Mouse (Mus musculus): ENCODE results near the gene Ercc1. TPM values are rescaled to one million over a fixed set of nuclear protein-coding genes. Genes with fewer than 3 reads are reported as not detected.

Gene Ercc1
- total RNA-seq, 1 experiment from 2014 or later, result 28.0 TPM

DNA sequence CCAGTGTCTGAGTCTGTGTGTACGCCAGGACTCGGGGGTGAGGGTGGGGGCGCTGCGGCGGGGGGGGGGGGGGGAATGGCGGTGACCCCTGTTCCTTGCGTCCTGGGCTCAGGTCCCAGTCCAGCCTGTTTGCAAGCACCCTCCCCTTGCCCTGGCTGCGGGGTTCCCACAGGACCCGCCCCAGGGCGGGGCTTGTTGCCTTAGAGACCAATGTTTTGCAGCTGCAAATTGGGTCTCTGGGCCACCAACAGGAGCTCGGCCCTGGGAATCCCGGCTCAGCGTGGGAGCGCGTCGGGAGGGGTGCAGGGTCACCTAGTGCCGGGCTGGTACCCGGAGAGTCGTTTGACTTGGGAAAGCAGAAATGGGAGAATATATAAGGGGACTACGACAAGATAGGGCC, 18.2 kb upstream of the Ercc1 start:
- peak; percentile 63 to 75 for ATAC-seq (replicated peaks in 1 of 2; ENCODE audit: insufficient read depth in 1 of 2, low FRiP score in 2 of 2, low TSS enrichment in 1 of 2, low read depth in 1 of 2, poor library complexity in 2 of 2, severe bottlenecking in 2 of 2)

DNA sequence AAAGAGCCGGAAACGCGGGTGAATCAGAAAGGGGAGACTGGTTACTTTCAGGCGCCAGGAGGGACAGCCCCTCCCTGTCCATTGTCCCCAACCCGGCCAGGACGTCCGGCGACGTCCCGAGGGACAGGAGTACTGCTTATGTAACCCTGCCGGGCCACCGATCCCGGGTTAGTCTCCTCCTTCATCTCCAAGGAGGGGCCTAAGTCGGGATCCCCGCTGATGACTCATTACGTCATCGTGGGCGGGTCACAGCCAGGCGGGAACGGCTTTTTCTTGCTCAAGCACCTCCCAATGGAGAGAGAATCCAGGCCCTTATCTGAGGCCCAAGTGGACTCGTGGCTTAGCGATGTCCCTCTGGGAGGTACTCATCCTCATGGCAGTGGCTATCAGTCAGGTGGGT, 17.4 kb upstream of the Ercc1 start:
- ATAC-seq (replicated peaks in 1 of 2; ENCODE audit: insufficient read depth in 1 of 2, low FRiP score in 2 of 2, low TSS enrichment in 1 of 2, low read depth in 1 of 2, poor library complexity in 2 of 2, severe bottlenecking in 2 of 2), result peak; percentile 20 to 60; a peak in 2 of 4 replicates

GRCm38 (mm10) chr7:19327782-19328181, 16.8 kb upstream of the Ercc1 start:
- no peak for ATAC-seq (replicated peaks in 1 of 2; ENCODE audit: insufficient read depth in 1 of 2, low FRiP score in 2 of 2, low TSS enrichment in 1 of 2, low read depth in 1 of 2, poor library complexity in 2 of 2, severe bottlenecking in 2 of 2)

DNA sequence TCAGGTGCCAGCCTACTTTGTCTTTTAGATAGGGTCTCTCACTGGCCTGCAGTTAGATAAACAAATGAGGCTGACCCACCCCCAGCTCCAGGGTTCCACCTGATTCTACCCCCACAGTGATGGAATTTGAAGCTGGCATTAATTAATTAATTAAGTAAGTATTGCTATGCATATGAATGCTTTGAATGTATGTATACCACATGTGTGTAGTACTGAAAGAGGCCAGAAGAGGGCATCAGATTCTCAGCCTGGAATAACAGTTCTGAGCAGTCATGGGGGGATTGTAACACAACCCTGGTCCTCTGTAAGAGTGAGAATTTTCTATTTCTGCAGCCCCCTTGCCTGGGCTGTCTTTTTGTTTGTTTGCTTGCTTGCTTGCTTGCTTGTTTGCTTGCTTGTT, 16.2 kb upstream of the Ercc1 start:
- no peak for ATAC-seq (replicated peaks in 1 of 2; ENCODE audit: insufficient read depth in 1 of 2, low FRiP score in 2 of 2, low TSS enrichment in 1 of 2, low read depth in 1 of 2, poor library complexity in 2 of 2, severe bottlenecking in 2 of 2)

DNA sequence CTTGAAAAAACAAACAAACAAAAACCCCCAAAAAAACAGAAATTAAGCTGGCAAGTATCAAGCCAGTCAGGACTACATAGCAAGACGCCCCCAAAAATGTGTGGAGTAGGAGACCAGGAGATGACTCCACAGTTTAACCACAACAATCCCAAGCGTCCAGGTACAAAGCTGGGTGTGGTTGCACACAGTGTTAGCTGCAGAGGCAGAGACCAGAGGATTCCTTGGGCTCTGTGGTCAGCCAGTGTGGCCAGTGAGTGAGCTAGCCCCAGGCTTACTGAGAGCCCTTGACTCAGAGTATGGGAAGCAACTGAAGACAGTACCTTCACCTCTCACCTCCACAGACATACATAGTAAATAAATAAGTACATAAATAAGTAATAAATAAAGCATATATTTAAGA, 12.7 kb upstream of the Ercc1 start:
- no peak for ATAC-seq (replicated peaks in 1 of 2; ENCODE audit: insufficient read depth in 1 of 2, low FRiP score in 2 of 2, low TSS enrichment in 1 of 2, low read depth in 1 of 2, poor library complexity in 2 of 2, severe bottlenecking in 2 of 2)

DNA sequence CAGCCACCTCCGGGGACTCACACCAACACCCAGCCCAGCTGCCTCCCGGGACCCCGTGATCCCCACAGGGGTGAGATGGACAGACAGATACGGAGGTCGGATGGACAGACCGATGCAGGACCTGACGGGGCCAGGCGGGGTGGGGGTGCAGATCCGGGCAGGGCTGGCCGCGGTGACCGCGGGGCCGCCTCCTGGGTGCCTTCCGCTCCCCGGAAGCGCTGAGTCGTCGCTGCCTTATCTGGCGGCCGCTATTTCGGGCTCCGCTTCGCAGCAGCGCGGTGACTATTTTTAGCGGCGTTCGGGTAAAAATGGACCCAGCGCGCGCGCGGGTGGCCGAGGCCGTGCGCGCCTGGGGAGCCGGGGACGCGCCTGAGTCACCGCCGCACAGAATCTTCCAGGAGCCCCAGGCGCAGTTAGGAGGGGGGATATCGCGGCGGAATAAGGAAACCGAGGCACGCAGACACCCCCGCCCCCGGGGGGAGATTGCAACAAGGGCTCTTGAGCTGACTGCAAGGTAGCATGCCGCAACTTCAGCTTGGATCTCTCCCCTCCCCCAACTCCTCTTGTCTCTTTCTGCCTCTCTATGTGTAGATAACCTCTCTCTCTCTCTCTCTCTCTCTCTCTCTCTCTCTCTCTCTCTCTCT, 11.7 kb upstream of the Ercc1 start:
- ATAC-seq (replicated peaks in 1 of 2; ENCODE audit: insufficient read depth in 1 of 2, low FRiP score in 2 of 2, low TSS enrichment in 1 of 2, low read depth in 1 of 2, poor library complexity in 2 of 2, severe bottlenecking in 2 of 2), result peak in 1 of 2 experiments; percentile 48; a peak in 2 of 4 replicates

GRCm38 (mm10) chr7:19335583-19335982, 9.0 kb upstream of the Ercc1 start:
- ATAC-seq (replicated peaks in 1 of 2; ENCODE audit: insufficient read depth in 1 of 2, low FRiP score in 2 of 2, low TSS enrichment in 1 of 2, low read depth in 1 of 2, poor library complexity in 2 of 2, severe bottlenecking in 2 of 2), result peak; percentile 69 to 82

GRCm38 (mm10) chr7:19337122-19337521, 7.5 kb upstream of the Ercc1 start:
- ATAC-seq (replicated peaks in 1 of 2; ENCODE audit: insufficient read depth in 1 of 2, low FRiP score in 2 of 2, low TSS enrichment in 1 of 2, low read depth in 1 of 2, poor library complexity in 2 of 2, severe bottlenecking in 2 of 2), result peak in 1 of 2 experiments; percentile 13; a peak in 2 of 4 replicates

- ATAC-seq (replicated peaks in 1 of 2; ENCODE audit: insufficient read depth in 1 of 2, low FRiP score in 2 of 2, low TSS enrichment in 1 of 2, low read depth in 1 of 2, poor library complexity in 2 of 2, severe bottlenecking in 2 of 2), result peak; percentile 36 to 55; a peak in 2 of 4 replicates
These were observed 6.5 kb upstream of the Ercc1 start for GRCm38 (mm10) chr7:19338060-19338459.

DNA sequence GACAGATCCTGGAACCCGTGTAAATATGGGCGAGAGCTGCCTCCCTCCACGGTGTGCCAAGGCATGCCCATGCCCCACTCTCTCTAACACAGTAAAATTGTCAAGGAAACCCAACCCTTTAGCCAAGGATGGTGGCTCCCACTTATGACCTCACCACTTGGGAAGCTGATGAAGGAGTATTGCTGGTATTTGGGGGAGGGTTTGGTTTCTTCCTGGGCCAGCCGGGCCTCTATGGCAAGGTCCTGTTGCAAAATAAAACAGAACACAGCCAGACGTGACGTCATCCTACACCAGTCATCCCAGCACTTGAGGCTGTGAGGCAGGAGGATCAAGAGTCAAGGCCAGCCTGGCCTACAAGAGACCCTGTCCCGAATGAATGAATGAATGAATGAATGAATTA, 6.0 kb upstream of the Ercc1 start:
- no peak for ATAC-seq (replicated peaks in 1 of 2; ENCODE audit: insufficient read depth in 1 of 2, low FRiP score in 2 of 2, low TSS enrichment in 1 of 2, low read depth in 1 of 2, poor library complexity in 2 of 2, severe bottlenecking in 2 of 2)

DNA sequence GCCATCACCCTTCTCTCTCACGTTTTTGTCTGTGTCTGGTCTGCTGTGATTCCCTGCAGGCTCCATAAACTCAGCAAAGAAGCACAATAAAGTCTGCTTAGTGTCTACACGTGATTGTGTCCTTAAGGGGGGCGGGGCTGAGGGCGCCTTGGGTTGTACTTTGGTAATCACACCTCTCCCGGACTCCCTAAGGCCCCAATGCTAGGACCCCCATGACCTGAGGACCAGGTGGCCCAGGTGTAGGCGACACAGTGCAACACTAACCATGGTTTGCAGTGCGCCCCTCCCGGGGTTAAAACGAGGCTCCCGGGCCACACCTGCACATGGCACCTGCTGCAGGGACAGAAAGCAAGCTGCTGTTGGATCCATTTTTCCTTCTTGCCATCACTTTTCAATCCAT, 3.3 kb upstream of the Ercc1 start:
- no peak for ATAC-seq (replicated peaks in 1 of 2; ENCODE audit: insufficient read depth in 1 of 2, low FRiP score in 2 of 2, low TSS enrichment in 1 of 2, low read depth in 1 of 2, poor library complexity in 2 of 2, severe bottlenecking in 2 of 2)

GRCm38 (mm10) chr7:19341761-19342409, 2.7 kb upstream of the Ercc1 start:
- no peak for ATAC-seq (replicated peaks in 1 of 2; ENCODE audit: insufficient read depth in 1 of 2, low FRiP score in 2 of 2, low TSS enrichment in 1 of 2, low read depth in 1 of 2, poor library complexity in 2 of 2, severe bottlenecking in 2 of 2)

GRCm38 (mm10) chr7:19342481-19343027, 2.0 kb upstream of the Ercc1 start:
- ATAC-seq (replicated peaks in 1 of 2; ENCODE audit: insufficient read depth in 1 of 2, low FRiP score in 2 of 2, low TSS enrichment in 1 of 2, low read depth in 1 of 2, poor library complexity in 2 of 2, severe bottlenecking in 2 of 2), result no peak

DNA sequence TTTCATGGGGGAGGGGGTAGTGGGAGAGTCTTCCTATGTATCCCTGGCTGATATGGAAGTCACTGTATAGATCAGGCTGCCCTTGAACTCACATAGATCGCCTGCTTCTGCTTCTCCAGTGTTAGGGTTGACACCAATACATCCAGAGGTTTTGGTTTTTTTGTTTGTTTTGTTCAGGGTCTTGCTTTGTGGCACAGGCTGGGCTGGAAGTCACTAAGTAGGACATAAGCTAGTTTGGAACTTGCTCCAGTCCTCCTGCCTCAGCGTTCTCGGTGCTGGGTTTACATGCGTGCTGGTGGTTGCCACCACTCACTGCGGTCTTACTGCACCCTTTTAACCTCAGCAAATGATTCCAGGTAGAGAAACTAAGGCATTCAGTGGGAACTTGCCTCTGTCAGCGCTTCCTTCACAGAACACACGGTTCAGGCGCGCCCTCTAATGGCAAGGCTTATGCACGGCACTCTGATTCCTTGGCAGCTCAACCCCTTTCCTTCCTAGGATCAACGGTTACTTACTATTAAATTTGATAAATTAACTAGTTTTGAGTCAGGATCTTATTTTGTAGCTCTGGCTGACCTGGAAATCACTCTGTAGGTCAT, 1.3 kb upstream of the Ercc1 start:
- peak in 1 of 2 experiments; percentile 39; a peak in 1 of 4 replicates for ATAC-seq (replicated peaks in 1 of 2; ENCODE audit: insufficient read depth in 1 of 2, low FRiP score in 2 of 2, low TSS enrichment in 1 of 2, low read depth in 1 of 2, poor library complexity in 2 of 2, severe bottlenecking in 2 of 2)

GRCm38 (mm10) chr7:19344938-19345471, 427 bp downstream of the Ercc1 start:
- ATAC-seq (replicated peaks in 1 of 2; ENCODE audit: insufficient read depth in 1 of 2, low FRiP score in 2 of 2, low TSS enrichment in 1 of 2, low read depth in 1 of 2, poor library complexity in 2 of 2, severe bottlenecking in 2 of 2), result peak; percentile 87 to 93

- no peak for ATAC-seq (replicated peaks in 1 of 2; ENCODE audit: insufficient read depth in 1 of 2, low FRiP score in 2 of 2, low TSS enrichment in 1 of 2, low read depth in 1 of 2, poor library complexity in 2 of 2, severe bottlenecking in 2 of 2)
These were observed 4.8 kb downstream of the Ercc1 start for GRCm38 (mm10) chr7:19349188-19349915.

DNA sequence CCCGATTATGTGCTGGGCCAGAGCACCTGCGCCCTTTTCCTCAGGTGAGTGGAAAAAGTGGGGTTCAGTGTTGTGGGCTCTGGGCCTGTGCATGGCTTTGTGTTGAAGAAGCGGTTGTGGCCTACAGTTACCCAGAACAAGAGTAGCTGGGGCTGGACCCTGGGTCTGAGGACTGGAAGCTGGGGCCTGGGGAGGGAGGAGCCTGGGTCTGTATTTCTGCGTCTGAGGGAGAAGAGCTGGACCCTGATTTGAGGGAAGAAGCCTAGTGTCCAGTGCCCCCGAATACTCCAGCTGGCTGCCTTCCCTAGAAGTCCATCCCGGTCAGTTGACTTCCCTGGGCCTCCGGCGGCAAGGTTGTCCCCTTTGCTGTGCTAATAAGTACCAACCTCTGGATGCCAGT, 5.6 kb downstream of the Ercc1 start:
- no peak for ATAC-seq (replicated peaks in 1 of 2; ENCODE audit: insufficient read depth in 1 of 2, low FRiP score in 2 of 2, low TSS enrichment in 1 of 2, low read depth in 1 of 2, poor library complexity in 2 of 2, severe bottlenecking in 2 of 2)
